Mouse (Mus musculus) G1E (cell line): ENCODE results near the gene Ap2m1.

Source experiments
- CTCF ChIP-seq: IDR thresholded peaks from 2 replicates; pipeline ENCODE4 v1.5.1; 2012; ENCODE audit warnings: low read depth, low read length, inconsistent platforms, mixed read lengths
- GATA1 ChIP-seq: IDR thresholded peaks from 2 replicates; pipeline ENCODE4 v1.6.1; 2012; ENCODE audit warnings: borderline replicate concordance, low read length, inconsistent platforms, mixed read lengths
- GATA2 ChIP-seq: IDR thresholded peaks from 2 replicates; pipeline ENCODE4 v1.6.1; 2012; ENCODE audit warnings: low read depth, low read length, inconsistent platforms, borderline replicate concordance
- TAL1 ChIP-seq: conservative IDR thresholded peaks from 2 replicates; pipeline ENCODE4 v1.6.1; 2012; ENCODE audit warnings: low read depth, low read length, inconsistent platforms, mixed read lengths

GRCm38 (mm10) chr16:20549161-20549560 lies 13.9 kb downstream of the Ap2m1 start:
- TF ChIP-seq CTCF, result no peak
- no peak for TF ChIP-seq GATA1
- no peak for TF ChIP-seq TAL1
- no peak for TF ChIP-seq GATA2
